Mouse (Mus musculus): ENCODE data around the gene Spns2. TPM values are rescaled to one million over a fixed set of nuclear protein-coding genes. Genes with fewer than 3 reads are reported as not detected.

Gene Spns2
- polyA plus RNA-seq, 1 experiment from 2014 or later = 1.8 TPM

GRCm38 (mm10) chr11:72461500-72461981, 28.2 kb downstream of the Spns2 start:
- WGBS = 43% methylated on average over 5 of the region's 5 CpGs
- no peak for ATAC-seq (replicated peaks; ENCODE audit: extremely low read depth, insufficient read depth, low FRiP score)
- Histone ChIP-seq H3K9ac (ENCODE audit: low read length) (no peak overlapping the region), H3K9me3 (replicated peaks; ENCODE audit: control insufficient read depth, low read length) (no peaks in the 10 kb centered on the region), H3K4me1 (ENCODE audit: control insufficient read depth, insufficient read depth, low read length) (peaks cover 21% of the 10 kb centered on the region), H3K4me3 (ENCODE audit: low read length) (no peak overlapping the region), H3K4me2 (ENCODE audit: low read depth, low read length) (no peak overlapping the region), H3K27ac (ENCODE audit: low read length) (no peak overlapping the region), H3K36me3 (ENCODE audit: control insufficient read depth, insufficient read depth) (no peaks in the 10 kb centered on the region), H3K27me3 (ENCODE audit: control insufficient read depth, insufficient read depth, low read length) (no peaks in the 10 kb centered on the region)

GRCm38 (mm10) chr11:72458502-72458901, 31.2 kb downstream of the Spns2 start:
- Histone ChIP-seq H3K36me3 (ENCODE audit: control insufficient read depth, insufficient read depth) (no peaks in the 10 kb centered on the region), H3K4me2 (ENCODE audit: low read depth, low read length) (no peak overlapping the region; the same call in 1 of the 2 replicates), H3K4me3 (ENCODE audit: low read length) (no peak overlapping the region), H3K9ac (ENCODE audit: low read length) (no peak overlapping the region; the same call in 1 of the 2 replicates), H3K4me1 (ENCODE audit: control insufficient read depth, insufficient read depth, low read length) (peaks cover 14% of the 10 kb centered on the region), H3K9me3 (replicated peaks; ENCODE audit: control insufficient read depth, low read length) (no peaks in the 10 kb centered on the region), H3K27ac (ENCODE audit: low read length) (peak overlapping the region; percentile 84), H3K27me3 (ENCODE audit: control insufficient read depth, insufficient read depth, low read length) (no peaks in the 10 kb centered on the region)
- 0 out of 2 replicates have a peak, but pooled peaks have one; percentile 11 for ATAC-seq (replicated peaks; ENCODE audit: extremely low read depth, insufficient read depth, low FRiP score)
- WGBS = 35% methylated on average over 3 of the region's 3 CpGs

GRCm38 (mm10) chr11:72457995-72458496, 31.7 kb downstream of the Spns2 start:
- WGBS = 47% methylated on average over 12 of the region's 12 CpGs
- Histone ChIP-seq H3K27me3 (ENCODE audit: control insufficient read depth, insufficient read depth, low read length) (no peaks in the 10 kb centered on the region), H3K36me3 (ENCODE audit: control insufficient read depth, insufficient read depth) (no peaks in the 10 kb centered on the region), H3K9ac (ENCODE audit: low read length) (no peak overlapping the region), H3K4me3 (ENCODE audit: low read length) (no peak overlapping the region), H3K4me1 (ENCODE audit: control insufficient read depth, insufficient read depth, low read length) (peaks cover 14% of the 10 kb centered on the region), H3K4me2 (ENCODE audit: low read depth, low read length) (no peak overlapping the region; the same call in 1 of the 2 replicates), H3K27ac (ENCODE audit: low read length) (peak overlapping the region; percentile 84), H3K9me3 (replicated peaks; ENCODE audit: control insufficient read depth, low read length) (no peaks in the 10 kb centered on the region)
- ATAC-seq (replicated peaks; ENCODE audit: extremely low read depth, insufficient read depth, low FRiP score) = peak; percentile 87

- H3K4me2 ChIP-seq (ENCODE audit: low read depth, low read length) = no peak overlapping the region
- 77% methylated on average over 5 of the region's 5 CpGs for WGBS
- H3K9me3 ChIP-seq (replicated peaks; ENCODE audit: control insufficient read depth, low read length) = no peaks in the 10 kb centered on the region
- H3K27ac ChIP-seq (ENCODE audit: low read length) = no peak overlapping the region
- H3K9ac ChIP-seq (ENCODE audit: low read length) = no peak overlapping the region
- no peak for ATAC-seq (replicated peaks; ENCODE audit: extremely low read depth, insufficient read depth, low FRiP score)
- H3K4me1 ChIP-seq (ENCODE audit: control insufficient read depth, insufficient read depth, low read length) = peaks cover 14% of the 10 kb centered on the region
- H3K4me3 ChIP-seq (ENCODE audit: low read length) = no peak overlapping the region
- peaks cover 19% of the 10 kb centered on the region for H3K36me3 ChIP-seq (ENCODE audit: control insufficient read depth, insufficient read depth)
- no peaks in the 10 kb centered on the region for H3K27me3 ChIP-seq (ENCODE audit: control insufficient read depth, insufficient read depth, low read length)
Measured at GRCm38 (mm10) chr11:72455694-72456093, 34.0 kb downstream of the Spns2 start.

- ATAC-seq (replicated peaks; ENCODE audit: extremely low read depth, insufficient read depth, low FRiP score) = no peak
- no peak overlapping the region for H3K4me3 ChIP-seq (ENCODE audit: low read length)
- H3K4me1 ChIP-seq (ENCODE audit: control insufficient read depth, insufficient read depth, low read length) = peaks cover 1% of the 10 kb centered on the region
- no peak overlapping the region for H3K9ac ChIP-seq (ENCODE audit: low read length)
- H3K9me3 ChIP-seq (replicated peaks; ENCODE audit: control insufficient read depth, low read length) = no peaks in the 10 kb centered on the region
- H3K4me2 ChIP-seq (ENCODE audit: low read depth, low read length) = no peak overlapping the region
- no peak overlapping the region for H3K27ac ChIP-seq (ENCODE audit: low read length)
- H3K36me3 ChIP-seq (ENCODE audit: control insufficient read depth, insufficient read depth) = peaks cover 43% of the 10 kb centered on the region
- WGBS = 53% methylated on average over 15 of the region's 15 CpGs
- H3K27me3 ChIP-seq (ENCODE audit: control insufficient read depth, insufficient read depth, low read length) = no peaks in the 10 kb centered on the region
Measured at GRCm38 (mm10) chr11:72453105-72453953, 36.4 kb downstream of the Spns2 start.

- H3K4me3 ChIP-seq (ENCODE audit: low read length) = no peak overlapping the region
- ATAC-seq (replicated peaks; ENCODE audit: extremely low read depth, insufficient read depth, low FRiP score) = no peak
- no peaks in the 10 kb centered on the region for H3K27me3 ChIP-seq (ENCODE audit: control insufficient read depth, insufficient read depth, low read length)
- 81% methylated on average over 3 of the region's 3 CpGs for WGBS
- no peaks in the 10 kb centered on the region for H3K9me3 ChIP-seq (replicated peaks; ENCODE audit: control insufficient read depth, low read length)
- H3K36me3 ChIP-seq (ENCODE audit: control insufficient read depth, insufficient read depth) = peaks cover 54% of the 10 kb centered on the region
- H3K4me1 ChIP-seq (ENCODE audit: control insufficient read depth, insufficient read depth, low read length) = no peaks in the 10 kb centered on the region
- H3K4me2 ChIP-seq (ENCODE audit: low read depth, low read length) = no peak overlapping the region
- no peak overlapping the region for H3K9ac ChIP-seq (ENCODE audit: low read length)
- H3K27ac ChIP-seq (ENCODE audit: low read length) = no peak overlapping the region
Measured at GRCm38 (mm10) chr11:72452140-72452665, 37.5 kb downstream of the Spns2 start.

- 66% methylated on average over 8 of the region's 8 CpGs for WGBS
- no peak overlapping the region for H3K9ac ChIP-seq (ENCODE audit: low read length)
- H3K4me1 ChIP-seq (ENCODE audit: control insufficient read depth, insufficient read depth, low read length) = peaks cover under 1% of the 10 kb centered on the region
- ATAC-seq (replicated peaks; ENCODE audit: extremely low read depth, insufficient read depth, low FRiP score) = no peak
- peaks cover 97% of the 10 kb centered on the region for H3K36me3 ChIP-seq (ENCODE audit: control insufficient read depth, insufficient read depth)
- no peak overlapping the region for H3K4me2 ChIP-seq (ENCODE audit: low read depth, low read length)
- H3K27me3 ChIP-seq (ENCODE audit: control insufficient read depth, insufficient read depth, low read length) = no peaks in the 10 kb centered on the region
- no peaks in the 10 kb centered on the region for H3K9me3 ChIP-seq (replicated peaks; ENCODE audit: control insufficient read depth, low read length)
- H3K27ac ChIP-seq (ENCODE audit: low read length) = no peak overlapping the region
- no peak overlapping the region for H3K4me3 ChIP-seq (ENCODE audit: low read length)
Measured at GRCm38 (mm10) chr11:72447475-72447874, 42.2 kb downstream of the Spns2 start.

GRCm38 (mm10) chr11:72446311-72447105, 43.2 kb downstream of the Spns2 start:
- Histone ChIP-seq H3K9me3 (replicated peaks; ENCODE audit: control insufficient read depth, low read length) (no peaks in the 10 kb centered on the region), H3K27me3 (ENCODE audit: control insufficient read depth, insufficient read depth, low read length) (no peaks in the 10 kb centered on the region), H3K36me3 (ENCODE audit: control insufficient read depth, insufficient read depth) (peaks cover 87% of the 10 kb centered on the region), H3K4me2 (ENCODE audit: low read depth, low read length) (no peak overlapping the region), H3K4me3 (ENCODE audit: low read length) (no peak overlapping the region), H3K9ac (ENCODE audit: low read length) (no peak overlapping the region), H3K27ac (ENCODE audit: low read length) (no peak overlapping the region), H3K4me1 (ENCODE audit: control insufficient read depth, insufficient read depth, low read length) (peaks cover 9% of the 10 kb centered on the region)
- WGBS = 91% methylated on average over 6 of the region's 6 CpGs
- no peak for ATAC-seq (replicated peaks; ENCODE audit: extremely low read depth, insufficient read depth, low FRiP score)

All from heart, embryonic 16.5 days (tissue).